Mouse (Mus musculus): ENCODE data around the gene Abcg5. TPM values are rescaled to one million over a fixed set of nuclear protein-coding genes. Genes with fewer than 3 reads are reported as not detected.

Abcg5 gene
- polyA plus RNA-seq, 1 experiment: 0.47 TPM

DNA sequence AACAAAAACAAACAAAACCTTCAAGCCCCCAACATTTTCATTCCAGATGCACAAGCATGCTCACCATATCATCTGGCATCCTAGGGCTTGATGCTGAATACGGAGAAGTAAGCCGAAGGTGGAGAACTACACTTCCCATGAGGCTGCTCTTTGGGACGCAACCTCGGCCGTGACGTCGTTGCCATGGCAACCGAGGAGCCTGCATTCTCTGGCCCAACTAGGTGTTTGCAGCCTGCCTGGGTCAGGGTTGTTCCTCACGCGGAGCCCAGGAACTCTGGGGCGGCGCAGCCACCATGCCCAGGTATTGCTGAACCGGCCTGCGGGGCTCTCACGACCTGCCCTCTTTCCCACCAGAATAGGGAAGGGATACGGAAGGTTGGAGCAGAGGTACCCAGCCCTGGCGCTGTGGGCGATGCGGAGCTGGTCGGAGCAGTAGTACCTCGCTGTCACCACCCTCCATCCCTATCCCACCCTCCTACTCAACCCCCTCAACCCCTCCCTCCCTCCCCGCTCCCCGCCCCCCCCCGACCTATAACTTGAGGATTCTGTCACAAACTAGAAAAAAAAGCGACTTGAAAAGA, 56.4 kb downstream of the Abcg5 start, which contains the start of gene Dync2li1:
Gene Dync2li1, plus strand, starts transcription at position 221 of the 581 bp plus-strand sequence.
- no peak within 1 kb of the TSS for H3K27ac ChIP-seq (ENCODE audit: insufficient read depth, low read depth, low read length)
- no peaks in the 10 kb centered on the region for H3K27me3 ChIP-seq (replicated peaks; ENCODE audit: control insufficient read depth, insufficient read depth, low read length)
- DNase-seq: peak; percentile 95
- WGBS: under 1% methylated on average over 25 of the region's 25 CpGs
- H3K4me3 ChIP-seq (ENCODE audit: insufficient read depth, low read depth, low read length): peak within 1 kb of the TSS; percentile 89
- H3K4me1 ChIP-seq (ENCODE audit: control insufficient read depth, insufficient read depth, low read length): 0 out of 2 replicates have a peak, but pooled peaks cover 3% of the 10 kb centered on the region
- TF ChIP-seq POLR2A (IDR thresholded peaks at IDR 0.05; ENCODE audit: low read depth, low read length) (no peak), CTCF (conservative IDR thresholded peaks at IDR 0.05; ENCODE audit: insufficient read depth, insufficient read length, low read depth, low read length) (no peak)
- H3K36me3 ChIP-seq (ENCODE audit: control insufficient read depth, insufficient read depth, low read length): no peaks in the 10 kb centered on the region

DNA sequence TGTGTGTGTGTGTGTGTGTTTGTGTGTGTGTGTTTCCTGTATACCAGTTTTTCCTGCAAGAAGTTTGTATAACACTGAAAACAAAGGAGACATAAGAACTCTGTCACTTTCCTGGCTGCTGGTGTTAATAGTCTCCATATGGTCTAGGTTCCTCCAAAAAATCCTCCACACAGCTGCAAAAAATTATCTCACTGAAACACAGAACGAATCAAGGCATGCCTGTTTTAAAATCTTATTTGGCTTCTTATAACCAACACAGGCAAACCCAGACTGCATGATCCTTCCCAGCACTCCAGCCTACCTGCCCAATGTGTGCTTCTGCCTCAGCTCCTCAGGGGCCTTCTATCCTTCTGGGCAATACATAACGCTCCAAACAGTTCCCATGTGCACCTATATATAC, 59.9 kb downstream of the Abcg5 start:
- Histone ChIP-seq H3K4me3 (ENCODE audit: insufficient read depth, low read depth, low read length) (no peak overlapping the region), H3K27me3 (replicated peaks; ENCODE audit: control insufficient read depth, insufficient read depth, low read length) (no peaks in the 10 kb centered on the region), H3K36me3 (ENCODE audit: control insufficient read depth, insufficient read depth, low read length) (no peaks in the 10 kb centered on the region), H3K4me1 (ENCODE audit: control insufficient read depth, insufficient read depth, low read length) (0 out of 2 replicates have a peak, but pooled peaks cover 3% of the 10 kb centered on the region), H3K27ac (ENCODE audit: insufficient read depth, low read depth, low read length) (no peak overlapping the region)
- no peak for TF ChIP-seq POLR2A (IDR thresholded peaks at IDR 0.05; ENCODE audit: low read depth, low read length)
- TF ChIP-seq CTCF (conservative IDR thresholded peaks at IDR 0.05; ENCODE audit: insufficient read depth, insufficient read length, low read depth, low read length): no peak
- DNase-seq: no peak
- WGBS: 78% methylated on average over 2 of the region's 2 CpGs

DNA sequence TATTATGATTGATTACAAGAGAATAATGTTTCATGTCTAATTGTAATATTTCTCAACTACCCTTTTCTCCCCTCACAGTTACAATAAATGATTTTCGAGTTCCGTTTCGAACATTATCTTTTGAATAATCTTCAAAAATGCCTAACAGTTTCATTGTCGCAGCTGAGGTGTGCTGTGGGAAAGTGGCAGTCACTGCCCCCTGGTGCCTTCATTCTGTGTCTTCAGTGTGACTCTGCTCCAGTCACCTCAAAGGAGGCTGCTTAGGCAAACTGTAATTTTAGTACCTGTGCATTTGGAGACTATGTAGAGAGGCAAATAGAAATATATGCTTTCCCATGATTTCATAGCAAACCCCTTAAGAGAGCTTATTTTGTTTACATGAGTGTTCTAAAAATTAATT, 60.8 kb downstream of the Abcg5 start:
- Histone ChIP-seq H3K4me1 (ENCODE audit: control insufficient read depth, insufficient read depth, low read length) (0 out of 2 replicates have a peak, but pooled peaks cover under 1% of the 10 kb centered on the region), H3K4me3 (ENCODE audit: insufficient read depth, low read depth, low read length) (no peak overlapping the region), H3K27ac (ENCODE audit: insufficient read depth, low read depth, low read length) (no peak overlapping the region), H3K27me3 (replicated peaks; ENCODE audit: control insufficient read depth, insufficient read depth, low read length) (no peaks in the 10 kb centered on the region), H3K36me3 (ENCODE audit: control insufficient read depth, insufficient read depth, low read length) (no peaks in the 10 kb centered on the region)
- no peak for DNase-seq
- 78% methylated on average over 4 of the region's 4 CpGs for WGBS
- TF ChIP-seq CTCF (conservative IDR thresholded peaks at IDR 0.05; ENCODE audit: insufficient read depth, insufficient read length, low read depth, low read length): no peak; the same call in 1 of the 2 replicates
- TF ChIP-seq POLR2A (IDR thresholded peaks at IDR 0.05; ENCODE audit: low read depth, low read length): no peak

DNA sequence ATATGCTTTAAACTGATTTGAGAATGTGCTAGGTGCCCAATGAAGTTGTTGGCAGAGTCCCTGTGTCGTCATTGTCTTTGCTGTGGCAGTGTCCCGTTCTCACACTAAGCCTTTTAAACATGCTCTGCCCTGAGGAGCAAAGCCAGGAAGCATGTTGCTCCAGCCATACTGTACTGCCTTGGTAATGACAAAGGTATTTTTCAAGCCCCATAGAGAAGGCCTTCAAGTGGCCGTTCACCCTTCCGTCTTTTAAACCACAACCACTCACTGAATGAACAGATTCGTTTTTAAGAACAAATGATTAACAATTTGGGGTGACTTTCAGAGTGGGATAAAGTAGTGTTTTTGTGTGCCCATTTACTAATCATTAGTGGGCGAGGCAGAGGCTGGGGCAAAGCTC, 61.6 kb downstream of the Abcg5 start:
- 82% methylated on average over 6 of the region's 6 CpGs for WGBS
- Histone ChIP-seq H3K27ac (ENCODE audit: insufficient read depth, low read depth, low read length) (no peak overlapping the region), H3K4me1 (ENCODE audit: control insufficient read depth, insufficient read depth, low read length) (no peaks in the 10 kb centered on the region), H3K4me3 (ENCODE audit: insufficient read depth, low read depth, low read length) (no peak overlapping the region), H3K36me3 (ENCODE audit: control insufficient read depth, insufficient read depth, low read length) (no peaks in the 10 kb centered on the region), H3K27me3 (replicated peaks; ENCODE audit: control insufficient read depth, insufficient read depth, low read length) (no peaks in the 10 kb centered on the region)
- TF ChIP-seq POLR2A (IDR thresholded peaks at IDR 0.05; ENCODE audit: low read depth, low read length): no peak
- no peak for TF ChIP-seq CTCF (conservative IDR thresholded peaks at IDR 0.05; ENCODE audit: insufficient read depth, insufficient read length, low read depth, low read length)
- no peak for DNase-seq

DNA sequence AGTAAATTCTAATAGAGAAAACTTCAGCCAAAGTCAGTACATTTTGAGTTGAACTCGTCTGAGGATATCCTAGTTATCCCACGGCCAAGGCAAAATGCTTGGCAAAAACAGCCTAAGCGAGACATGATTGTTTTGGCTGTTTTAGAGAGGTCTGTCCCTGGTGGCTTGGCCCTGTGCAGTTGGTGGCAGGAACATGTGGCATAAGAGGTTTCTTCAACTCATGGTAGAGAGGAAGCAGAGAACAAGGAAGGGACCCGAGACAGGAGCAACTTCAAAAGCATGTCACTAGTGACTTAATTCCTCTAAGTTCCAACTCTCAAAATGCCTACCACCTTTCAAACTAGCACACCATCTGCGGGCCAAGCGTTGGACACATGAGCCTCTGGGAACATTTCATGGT, 62.2 kb downstream of the Abcg5 start:
- no peaks in the 10 kb centered on the region for H3K4me1 ChIP-seq (ENCODE audit: control insufficient read depth, insufficient read depth, low read length)
- H3K36me3 ChIP-seq (ENCODE audit: control insufficient read depth, insufficient read depth, low read length): no peaks in the 10 kb centered on the region
- 86% methylated on average over 6 of the region's 6 CpGs for WGBS
- DNase-seq: no peak
- no peak overlapping the region for H3K27ac ChIP-seq (ENCODE audit: insufficient read depth, low read depth, low read length)
- H3K4me3 ChIP-seq (ENCODE audit: insufficient read depth, low read depth, low read length): no peak overlapping the region
- no peaks in the 10 kb centered on the region for H3K27me3 ChIP-seq (replicated peaks; ENCODE audit: control insufficient read depth, insufficient read depth, low read length)
- TF ChIP-seq POLR2A (IDR thresholded peaks at IDR 0.05; ENCODE audit: low read depth, low read length) (no peak), CTCF (conservative IDR thresholded peaks at IDR 0.05; ENCODE audit: insufficient read depth, insufficient read length, low read depth, low read length) (no peak)

DNA sequence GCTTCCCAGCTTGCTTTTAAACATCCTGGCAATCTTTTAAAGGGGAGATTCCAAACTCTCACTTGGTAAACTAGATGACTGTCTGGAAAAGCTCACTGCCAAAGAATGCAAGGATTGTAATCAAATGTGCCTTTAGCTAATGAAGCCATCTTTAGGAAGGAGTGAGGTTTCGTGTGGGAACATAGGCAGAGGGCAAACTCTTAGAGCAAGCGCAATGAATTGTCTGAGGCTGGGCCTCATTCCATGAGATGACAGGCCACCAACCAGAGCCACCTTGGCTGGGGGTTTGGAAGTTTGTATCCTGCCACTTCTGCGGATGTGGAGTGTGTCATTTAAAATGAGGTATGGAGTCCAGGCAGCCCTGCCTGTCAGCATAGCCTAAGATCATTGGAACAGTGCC, 62.7 kb downstream of the Abcg5 start:
- H3K27ac ChIP-seq (ENCODE audit: insufficient read depth, low read depth, low read length): no peak overlapping the region
- no peak for DNase-seq
- H3K27me3 ChIP-seq (replicated peaks; ENCODE audit: control insufficient read depth, insufficient read depth, low read length): no peaks in the 10 kb centered on the region
- no peaks in the 10 kb centered on the region for H3K4me1 ChIP-seq (ENCODE audit: control insufficient read depth, insufficient read depth, low read length)
- 80% methylated on average over 3 of the region's 3 CpGs for WGBS
- H3K36me3 ChIP-seq (ENCODE audit: control insufficient read depth, insufficient read depth, low read length): no peaks in the 10 kb centered on the region
- TF ChIP-seq POLR2A (IDR thresholded peaks at IDR 0.05; ENCODE audit: low read depth, low read length) (no peak), CTCF (conservative IDR thresholded peaks at IDR 0.05; ENCODE audit: insufficient read depth, insufficient read length, low read depth, low read length) (no peak)
- H3K4me3 ChIP-seq (ENCODE audit: insufficient read depth, low read depth, low read length): no peak overlapping the region

DNA sequence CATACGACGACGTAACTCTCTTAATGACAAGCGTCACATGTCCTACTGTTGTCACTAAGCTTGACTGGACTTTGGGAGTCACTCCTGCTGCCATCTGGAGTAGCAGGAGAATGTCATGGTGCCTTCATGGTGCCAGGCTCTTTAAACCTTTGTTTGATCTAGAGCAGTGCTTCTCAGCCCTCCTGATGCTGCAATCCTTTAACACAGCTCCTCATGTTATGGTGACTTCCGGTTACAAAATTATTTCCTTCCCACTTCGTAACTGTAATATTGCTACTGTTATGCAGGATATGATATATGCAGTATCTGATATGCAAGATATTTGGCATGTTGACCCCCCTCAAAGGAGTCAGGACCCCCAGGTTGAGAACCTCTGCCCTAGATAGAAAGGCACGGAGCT, 63.7 kb downstream of the Abcg5 start:
- no peaks in the 10 kb centered on the region for H3K36me3 ChIP-seq (ENCODE audit: control insufficient read depth, insufficient read depth, low read length)
- no peak overlapping the region for H3K4me3 ChIP-seq (ENCODE audit: insufficient read depth, low read depth, low read length)
- no peaks in the 10 kb centered on the region for H3K4me1 ChIP-seq (ENCODE audit: control insufficient read depth, insufficient read depth, low read length)
- no peak for DNase-seq
- 72% methylated on average over 7 of the region's 7 CpGs for WGBS
- TF ChIP-seq POLR2A (IDR thresholded peaks at IDR 0.05; ENCODE audit: low read depth, low read length) (no peak), CTCF (conservative IDR thresholded peaks at IDR 0.05; ENCODE audit: insufficient read depth, insufficient read length, low read depth, low read length) (no peak)
- H3K27me3 ChIP-seq (replicated peaks; ENCODE audit: control insufficient read depth, insufficient read depth, low read length): no peaks in the 10 kb centered on the region
- no peak overlapping the region for H3K27ac ChIP-seq (ENCODE audit: insufficient read depth, low read depth, low read length)
